Mouse (Mus musculus) stomach, embryonic 16.5 days (tissue): Measurements from ENCODE around the gene Tmem163. TPM values are rescaled to one million over a fixed set of nuclear protein-coding genes. Genes with fewer than 3 reads are reported as not detected.

Experiments used
- ATAC-seq: fragments of 200-750 bp; cut with Nextera tagmentation; 2 replicates; pipeline ENCODE4 v1.8.0; 2017; ENCODE audit warnings: moderate number of reproducible peaks, moderate TSS enrichment; ENCODE audit not compliant: insufficient read depth, low FRiP score
- H3K27ac ChIP-seq: fragments of 300-500 bp; sonication (generic); 2 replicates; pipeline ENCODE4 v1.5.1; 2014; ENCODE audit warnings: low read length
- H3K27me3 ChIP-seq: fragments of 300-500 bp; sonication (generic); 2 replicates; pipeline ENCODE4 v1.6.1; 2014; ENCODE audit warnings: low read length, control low read depth, mixed read lengths; ENCODE audit not compliant: control insufficient read depth, insufficient read depth
- H3K36me3 ChIP-seq: fragments of 300-500 bp; sonication (generic); 2 replicates; pipeline ENCODE4 v1.6.1; 2014; ENCODE audit warnings: low read length; ENCODE audit not compliant: control insufficient read depth, insufficient read depth
- H3K4me1 ChIP-seq: fragments of 300-500 bp; sonication (generic); 2 replicates; pipeline ENCODE4 v1.6.1; 2014; ENCODE audit warnings: low read length, control low read depth, mixed read lengths; ENCODE audit not compliant: control insufficient read depth, insufficient read depth
- H3K4me2 ChIP-seq: fragments of 300-500 bp; sonication (generic); 2 replicates; pipeline ENCODE4 v1.6.1; 2014; ENCODE audit warnings: low read depth, low read length, mixed read lengths
- H3K4me3 ChIP-seq: fragments of 300-500 bp; sonication (generic); replicated peaks from 2 replicates; pipeline ENCODE4 v1.5.1; 2014; ENCODE audit warnings: mild to moderate bottlenecking, low read length
- H3K9ac ChIP-seq: fragments of 300-500 bp; sonication (generic); 2 replicates; pipeline ENCODE4 v1.6.1; 2014; ENCODE audit warnings: low read length
- H3K9me3 ChIP-seq: fragments of 300-500 bp; sonication (generic); replicated peaks from 2 replicates; pipeline ENCODE4 v1.6.1; 2016; ENCODE audit warnings: low read length, control low read depth; ENCODE audit not compliant: control insufficient read depth
- WGBS: fragments of 180-500 bp; shearing (Covaris S2); extraction: QIAGEN DNeasy Blood & Tissue Kit; methylation state at CpG from one replicate; pipeline ENCODE4 v1.1.7; 2014; 5-methylcytosine and 5-hydroxymethylcytosine counted together
- polyA plus RNA-seq: library from polyadenylated mRNA; unstranded; fragments of >200 nt; fragmentation: Nextera tagmentation; extraction: Ambion mirVana; gene quantifications from 2 replicates; pipeline ENCODE4 v1.2.1, GENCODE M21; 2015

Tmem163 gene
- polyA plus RNA-seq, 1 experiment from 2014 or later: 0.45 TPM

- 0 out of 2 replicates have a peak, but pooled peaks have one; percentile 54 for ATAC-seq
- Histone ChIP-seq H3K9me3 (no peaks in the 10 kb centered on the region), H3K4me2 (no peak overlapping the region), H3K27me3 (no peaks in the 10 kb centered on the region), H3K27ac (no peak overlapping the region; the same call in 1 of the 2 replicates), H3K36me3 (peaks cover 5% of the 10 kb centered on the region; the same call in 1 of the 2 replicates), H3K4me3 (no peak overlapping the region), H3K4me1 (peaks cover 11% of the 10 kb centered on the region; the same call in 1 of the 2 replicates), H3K9ac (no peak overlapping the region)
- 37% methylated on average over 5 of the region's 5 CpGs for WGBS
Measured at GRCm38 (mm10) chr1:127444836-127445485, 234.4 kb downstream of the Tmem163 start.

DNA sequence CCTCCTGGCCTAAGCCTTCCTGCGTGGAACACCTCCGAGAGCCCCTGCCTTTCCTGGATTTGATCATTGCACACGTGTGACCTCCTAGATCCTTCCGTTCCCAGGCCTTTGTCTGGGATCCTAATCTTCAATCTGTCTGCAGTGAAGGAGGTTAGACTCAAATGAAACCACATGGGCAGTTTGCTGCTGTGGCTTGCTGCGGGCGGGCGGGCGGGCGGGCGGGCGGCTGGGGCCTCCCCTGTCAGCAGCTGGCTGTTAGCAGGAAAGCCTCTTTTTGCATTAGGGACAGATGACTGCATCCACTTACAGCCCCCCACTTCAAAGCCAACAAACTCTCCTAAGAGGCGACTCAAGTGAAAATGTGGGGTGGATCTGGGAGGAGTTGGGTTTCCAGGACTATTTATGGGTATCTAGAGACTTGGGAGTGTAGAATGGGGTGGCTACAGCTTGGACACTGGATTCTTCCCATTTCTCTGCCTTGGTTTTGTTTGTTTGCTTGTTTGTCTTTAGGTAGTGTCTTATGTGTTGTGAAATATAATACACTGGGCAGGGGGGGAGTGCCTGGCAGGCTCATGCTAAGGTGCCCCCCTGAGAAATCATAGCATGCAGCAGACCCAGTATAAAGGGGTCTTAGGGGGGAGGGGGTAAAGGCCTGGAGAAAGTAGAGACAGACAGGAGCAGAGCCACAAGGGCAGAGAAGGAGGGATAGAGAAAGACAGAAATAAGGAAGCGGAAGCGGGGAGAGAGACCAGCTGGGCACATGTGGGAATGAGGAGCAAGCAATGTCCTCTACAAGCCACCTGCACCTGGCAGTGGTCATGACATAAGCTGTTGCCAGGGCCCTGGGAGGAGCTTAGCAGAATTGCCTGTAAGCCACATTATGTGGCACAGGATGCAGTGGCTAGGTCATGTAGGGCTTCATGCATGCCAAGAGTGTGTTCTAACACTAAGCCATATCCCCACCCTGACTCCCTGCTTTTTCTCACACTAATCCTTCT lies 236.2 kb downstream of the Tmem163 start:
- no peak for ATAC-seq
- no peaks in the 10 kb centered on the region for H3K9me3 ChIP-seq
- WGBS: 60% methylated on average over 14 of the region's 14 CpGs
- H3K4me3 ChIP-seq: no peak overlapping the region
- H3K27ac ChIP-seq: peak overlapping the region; percentile 17; the same call in 1 of the 2 replicates
- H3K9ac ChIP-seq: no peak overlapping the region
- H3K4me2 ChIP-seq: no peak overlapping the region
- H3K4me1 ChIP-seq: peaks cover 11% of the 10 kb centered on the region; the same call in 1 of the 2 replicates
- H3K36me3 ChIP-seq: no peaks in the 10 kb centered on the region; the same call in 1 of the 2 replicates
- no peaks in the 10 kb centered on the region for H3K27me3 ChIP-seq

DNA sequence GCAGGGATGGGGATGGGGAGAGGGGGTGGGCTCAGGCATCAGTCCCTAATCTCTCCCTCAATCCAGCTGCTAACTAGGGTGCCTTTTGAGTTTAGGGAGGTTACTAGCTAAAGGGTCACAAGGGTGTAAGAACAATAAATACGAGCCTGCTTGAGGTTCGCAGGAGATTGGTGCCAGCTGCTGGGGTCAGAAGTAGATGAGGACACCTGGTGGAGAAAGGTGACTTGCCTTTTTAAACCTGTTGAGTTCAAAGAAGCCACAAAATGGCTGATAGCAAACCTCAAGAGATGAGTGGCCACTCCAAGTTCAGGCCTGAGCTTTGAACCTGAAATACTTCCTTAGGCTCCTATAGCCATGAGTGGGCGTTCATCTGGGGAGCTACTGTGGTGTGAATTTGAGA lies 237.6 kb downstream of the Tmem163 start:
- H3K9me3 ChIP-seq: no peaks in the 10 kb centered on the region
- no peaks in the 10 kb centered on the region; the same call in 1 of the 2 replicates for H3K36me3 ChIP-seq
- H3K4me2 ChIP-seq: no peak overlapping the region
- no peak for ATAC-seq
- H3K27ac ChIP-seq: no peak overlapping the region
- WGBS: 57% methylated on average over 3 of the region's 3 CpGs
- H3K4me3 ChIP-seq: no peak overlapping the region
- no peaks in the 10 kb centered on the region for H3K27me3 ChIP-seq
- no peak overlapping the region for H3K9ac ChIP-seq
- H3K4me1 ChIP-seq: peaks cover 14% of the 10 kb centered on the region; the same call in 1 of the 2 replicates

- Histone ChIP-seq H3K4me1 (peaks cover 14% of the 10 kb centered on the region; the same call in 1 of the 2 replicates), H3K4me3 (no peak overlapping the region), H3K9ac (no peak overlapping the region), H3K36me3 (no peaks in the 10 kb centered on the region; the same call in 1 of the 2 replicates), H3K27me3 (no peaks in the 10 kb centered on the region), H3K27ac (no peak overlapping the region; the same call in 1 of the 2 replicates), H3K9me3 (no peaks in the 10 kb centered on the region), H3K4me2 (no peak overlapping the region)
- 59% methylated on average over 1 of the region's 1 CpGs for WGBS
- no peak for ATAC-seq
Measured at GRCm38 (mm10) chr1:127441007-127441406, 238.3 kb downstream of the Tmem163 start.

DNA sequence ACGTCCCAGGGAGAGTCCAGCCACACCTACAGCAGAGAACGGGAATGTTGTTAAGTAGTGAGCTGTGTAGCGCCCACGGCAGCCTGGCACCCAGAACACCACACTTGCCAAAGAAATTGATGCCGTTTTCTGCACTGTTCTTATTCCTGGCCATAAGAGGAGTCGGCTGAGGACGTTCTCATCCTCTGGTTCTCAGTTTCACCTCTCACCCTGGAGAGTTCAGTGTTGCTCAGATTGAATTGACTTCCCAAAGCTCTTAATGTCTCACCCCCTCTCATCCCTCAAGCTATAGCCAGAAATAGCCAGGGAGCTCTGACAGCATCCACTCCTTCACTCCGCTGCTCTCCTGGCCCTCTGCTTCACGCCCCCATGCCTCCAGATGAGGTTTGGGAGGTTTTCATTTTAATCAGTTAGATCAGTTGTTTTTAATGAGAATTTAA lies 239.9 kb downstream of the Tmem163 start:
- 78% methylated on average over 9 of the region's 9 CpGs for WGBS
- H3K9me3 ChIP-seq: no peaks in the 10 kb centered on the region
- no peaks in the 10 kb centered on the region; the same call in 1 of the 2 replicates for H3K36me3 ChIP-seq
- no peak for ATAC-seq
- H3K9ac ChIP-seq: no peak overlapping the region
- no peak overlapping the region for H3K27ac ChIP-seq
- no peak overlapping the region for H3K4me3 ChIP-seq
- peaks cover 9% of the 10 kb centered on the region; the same call in 1 of the 2 replicates for H3K4me1 ChIP-seq
- H3K4me2 ChIP-seq: no peak overlapping the region
- H3K27me3 ChIP-seq: no peaks in the 10 kb centered on the region

DNA sequence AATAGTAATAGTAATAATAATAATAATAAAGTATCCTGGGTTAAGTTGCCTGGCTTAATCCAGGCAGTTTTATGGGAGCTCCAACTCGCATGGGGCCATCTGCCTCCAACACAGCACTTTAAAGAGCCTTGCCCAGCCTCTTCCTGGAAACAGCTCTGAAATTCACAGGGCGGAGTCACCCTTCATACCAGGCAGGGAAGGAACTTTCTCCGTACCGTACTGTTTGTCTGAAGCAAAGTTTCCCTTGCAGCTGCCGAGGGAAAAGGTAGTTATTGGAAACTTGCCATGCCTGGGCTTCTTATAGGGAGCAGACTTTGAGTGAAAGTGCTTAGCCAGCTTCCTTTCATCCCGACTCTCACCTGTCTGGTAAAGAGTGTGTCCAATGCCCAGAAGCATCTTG lies 242.3 kb downstream of the Tmem163 start:
- ATAC-seq: no peak
- Histone ChIP-seq H3K9me3 (no peaks in the 10 kb centered on the region), H3K9ac (no peak overlapping the region), H3K36me3 (no peaks in the 10 kb centered on the region; the same call in 1 of the 2 replicates), H3K4me2 (no peak overlapping the region), H3K4me1 (peaks cover 6% of the 10 kb centered on the region; the same call in 1 of the 2 replicates), H3K27ac (no peak overlapping the region), H3K27me3 (no peaks in the 10 kb centered on the region), H3K4me3 (no peak overlapping the region)
- WGBS: 44% methylated on average over 6 of the region's 6 CpGs

Other genes with a start within 250 kb of the Tmem163 start
- 0.36 and 0.39 TPM in 2 replicates for gene Acmsd, start 49.9 kb upstream of the Tmem163 start, polyA plus RNA-seq
- 74.8 and 80.8 TPM in 2 replicates for gene Ccnt2, start 94.6 kb upstream of the Tmem163 start, polyA plus RNA-seq
- not detected in 2 replicates for gene Map3k19, start 175.5 kb upstream of the Tmem163 start, polyA plus RNA-seq
- gene Rab3gap1, start 189.2 kb upstream of the Tmem163 start, polyA plus RNA-seq: 25.2 and 25.6 TPM in 2 replicates